Mouse (Mus musculus) bone marrow, adult 2 months (tissue): ENCODE measurements at regions not wholly inside any gene's neighbourhood (a gene's known extent, or its start where the extent isn't known, plus 50 kb on each side); places are given as distances from the start of the nearest gene placed in this dataset.

Experiments
- H3K27ac ChIP-seq: fragments of 200-500 bp; 2 replicates; pipeline ENCODE4 v1.5.1; 2012; ENCODE audit warnings: low read depth, mild to moderate bottlenecking, control low read depth, inconsistent platforms, low read length; ENCODE audit not compliant: control insufficient read depth, poor library complexity, insufficient read depth
- H3K4me1 ChIP-seq: fragments of 200-500 bp; 2 replicates; pipeline ENCODE4 v1.6.1; 2011; ENCODE audit warnings: low read length; ENCODE audit not compliant: control insufficient read depth, insufficient read depth
- H3K4me3 ChIP-seq: fragments of 200-500 bp; replicated peaks from 2 replicates; pipeline ENCODE3; 2011; ENCODE audit warnings: mild to moderate bottlenecking, low read depth, low read length, control low read depth; ENCODE audit not compliant: control insufficient read depth
- CTCF ChIP-seq: fragments of 200-500 bp; IDR thresholded peaks from 2 replicates; pipeline ENCODE4 v1.5.1; 2011; ENCODE audit warnings: low read length, control low read depth; ENCODE audit not compliant: control insufficient read depth, insufficient read depth
- POLR2A ChIP-seq: fragments of 200-500 bp; IDR thresholded peaks from 2 replicates; pipeline ENCODE4 v1.6.1; 2011; ENCODE audit warnings: low read depth, mild to moderate bottlenecking, control low read depth, low read length, borderline replicate concordance; ENCODE audit not compliant: control insufficient read depth
- WGBS: fragments of 180-500 bp; shearing (Covaris S2); methylation state at CpG from one replicate; pipeline ENCODE4 v1.1.7; 2018; 5-methylcytosine and 5-hydroxymethylcytosine counted together

DNA sequence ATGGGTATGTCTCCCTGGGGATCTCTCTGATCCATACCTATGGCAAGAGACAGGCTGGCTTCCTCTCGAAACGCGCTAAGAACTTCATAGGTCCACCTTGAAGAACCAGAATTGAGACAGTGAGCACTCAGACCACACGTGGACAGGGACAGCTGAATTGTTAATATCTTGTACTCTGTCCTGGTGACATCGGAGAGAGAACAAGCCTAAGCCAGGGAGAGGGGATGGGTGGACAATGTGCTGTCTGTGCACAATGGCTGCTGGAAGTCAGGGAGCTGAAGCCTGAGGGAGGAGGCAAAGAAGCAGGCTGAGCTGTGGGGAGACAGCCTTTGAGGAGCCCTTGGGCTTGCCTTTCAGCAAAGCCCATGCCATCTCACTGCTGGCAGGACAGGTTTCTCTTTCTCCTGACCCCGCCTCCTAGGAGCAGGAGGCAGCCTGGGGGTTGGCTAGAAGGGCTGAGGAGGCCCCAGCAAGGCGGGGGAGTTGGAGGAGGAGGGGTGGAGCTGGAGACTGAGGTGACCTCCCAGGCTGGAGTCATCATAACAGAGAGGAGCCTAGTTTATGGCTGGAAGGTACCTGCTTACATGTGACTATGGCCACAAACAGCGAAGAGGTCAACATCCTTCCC, 238.6 kb upstream of the Stt3b start:
- Histone ChIP-seq H3K4me3 (no peak overlapping the region), H3K4me1 (peaks cover 6% of the 10 kb centered on the region; the same call in 1 of the 2 replicates), H3K27ac (no peak overlapping the region)
- no peak for TF ChIP-seq POLR2A
- TF ChIP-seq CTCF: no peak
- WGBS: 75% methylated on average over 8 of the region's 8 CpGs

DNA sequence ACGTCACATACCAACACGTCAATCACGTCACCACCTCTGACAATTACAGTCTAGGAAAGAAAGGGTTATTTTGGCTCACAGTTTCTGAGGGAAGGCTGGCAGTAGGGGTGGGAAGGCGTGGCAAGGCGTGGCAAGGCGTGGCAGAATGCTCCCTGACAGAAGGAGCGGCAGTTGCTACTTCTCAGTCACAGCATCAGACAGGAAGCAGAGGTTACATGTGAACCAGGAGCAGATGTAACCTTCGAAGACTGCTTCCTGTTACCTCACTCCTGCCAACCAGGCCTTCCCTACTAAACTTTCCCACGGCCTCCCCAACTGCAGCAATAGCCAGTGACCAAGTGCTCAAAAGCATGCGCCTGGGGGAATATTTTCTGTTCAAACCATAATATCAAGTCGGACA, 240.9 kb upstream of the Stt3b start:
- 52% methylated on average over 11 of the region's 11 CpGs for WGBS
- no peak for TF ChIP-seq POLR2A
- TF ChIP-seq CTCF: no peak
- no peak overlapping the region for H3K27ac ChIP-seq
- peaks cover 6% of the 10 kb centered on the region; the same call in 1 of the 2 replicates for H3K4me1 ChIP-seq
- no peak overlapping the region for H3K4me3 ChIP-seq

DNA sequence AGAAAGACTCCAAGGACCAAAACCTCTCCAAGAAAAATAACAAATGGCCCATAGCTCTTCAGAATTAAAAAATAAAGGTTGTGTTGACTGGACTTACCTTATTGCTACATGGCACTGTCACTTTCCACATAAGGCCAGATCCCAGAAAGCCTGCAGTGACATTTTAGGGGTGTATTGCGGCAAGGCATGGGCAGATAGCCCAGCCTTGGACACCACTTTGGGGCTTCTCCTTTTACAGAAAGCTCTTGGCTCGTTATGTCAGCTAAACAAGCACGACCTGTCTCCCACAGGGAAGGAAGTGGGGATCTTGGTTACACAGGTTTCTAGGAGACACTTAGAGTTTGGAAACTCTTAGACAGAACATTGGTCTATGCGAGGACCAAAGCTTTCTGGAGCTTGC, 241.3 kb upstream of the Stt3b start:
- H3K4me1 ChIP-seq: peaks cover 6% of the 10 kb centered on the region; the same call in 1 of the 2 replicates
- H3K27ac ChIP-seq: no peak overlapping the region
- TF ChIP-seq CTCF: no peak
- H3K4me3 ChIP-seq: no peak overlapping the region
- 35% methylated on average over 4 of the region's 4 CpGs for WGBS

- 85% methylated on average over 7 of the region's 7 CpGs for WGBS
- Histone ChIP-seq H3K27ac (no peak overlapping the region), H3K4me1 (no peaks in the 10 kb centered on the region; the same call in 1 of the 2 replicates), H3K4me3 (no peak overlapping the region)
- TF ChIP-seq CTCF (no peak), POLR2A (no peak)
Measured at GRCm38 (mm10) chr9:115558131-115558530, 247.9 kb upstream of the Stt3b start.

DNA sequence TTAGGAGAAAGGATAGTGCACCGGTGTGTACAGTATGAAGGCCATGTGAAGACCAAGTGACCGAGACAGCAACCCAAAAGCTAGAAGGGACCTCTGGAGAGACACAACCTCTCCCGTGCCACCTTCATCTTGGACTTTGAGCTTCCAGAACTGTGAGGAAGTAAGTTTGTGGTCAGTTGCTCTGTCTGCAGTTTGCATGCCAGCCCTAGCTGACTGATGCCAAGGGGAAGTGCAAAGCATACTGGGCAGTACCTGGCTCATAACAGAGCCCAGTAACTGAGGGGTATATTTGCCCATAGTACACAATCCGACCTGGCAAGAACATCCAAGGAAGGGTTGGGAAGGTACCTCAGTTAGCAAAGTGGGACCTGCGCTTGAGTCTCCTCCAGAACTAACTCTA, 249.3 kb upstream of the Stt3b start:
- H3K27ac ChIP-seq: no peak overlapping the region
- TF ChIP-seq CTCF: no peak
- no peak for TF ChIP-seq POLR2A
- H3K4me3 ChIP-seq: no peak overlapping the region
- H3K4me1 ChIP-seq: no peaks in the 10 kb centered on the region
- WGBS: 61% methylated on average over 5 of the region's 5 CpGs

- 17% methylated on average over 6 of the region's 6 CpGs for WGBS
- Histone ChIP-seq H3K27ac (no peak overlapping the region), H3K4me1 (no peaks in the 10 kb centered on the region), H3K4me3 (no peak overlapping the region)
- TF ChIP-seq CTCF: no peak
- TF ChIP-seq POLR2A: no peak
Measured at GRCm38 (mm10) chr9:115561207-115561606, 251.0 kb upstream of the Stt3b start.

GRCm38 (mm10) chr9:115562783-115563182, 252.6 kb upstream of the Stt3b start:
- TF ChIP-seq CTCF: no peak
- TF ChIP-seq POLR2A: no peak
- Histone ChIP-seq H3K4me3 (no peak overlapping the region), H3K27ac (no peak overlapping the region), H3K4me1 (no peaks in the 10 kb centered on the region)
- WGBS: 77% methylated on average over 4 of the region's 4 CpGs

DNA sequence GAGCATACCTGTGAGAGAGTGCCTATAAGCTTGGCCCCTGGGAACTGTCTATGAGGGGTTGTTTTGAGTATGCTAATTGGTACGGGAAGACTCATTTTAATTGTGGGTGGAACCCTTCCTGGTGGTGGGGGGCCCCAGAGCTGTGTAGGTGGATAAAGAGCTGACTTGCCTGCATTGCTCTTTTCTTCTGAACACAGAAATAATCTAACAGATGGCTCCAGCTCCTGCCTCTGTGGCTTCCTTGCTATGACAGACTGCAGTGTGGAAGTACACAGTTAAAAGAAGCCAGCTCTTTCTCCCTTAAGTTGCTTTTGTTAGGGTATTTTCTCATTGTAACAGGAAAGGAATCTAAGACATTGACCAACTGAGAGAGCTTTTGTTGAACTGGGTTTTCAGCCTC, 254.1 kb upstream of the Stt3b start:
- H3K4me1 ChIP-seq: no peaks in the 10 kb centered on the region
- no peak for TF ChIP-seq POLR2A
- no peak for TF ChIP-seq CTCF
- WGBS: 65% methylated on average over 1 of the region's 1 CpGs
- H3K27ac ChIP-seq: no peak overlapping the region
- H3K4me3 ChIP-seq: no peak overlapping the region
